Mouse (Mus musculus) yolk sac, embryonic 10.5 days (tissue): Measurements from ENCODE around the gene Ncor2.

Source experiments
- DNase-seq: peaks from one replicate; pipeline ENCODE4 v3.0.0-alpha.2; 2017; ENCODE audit warnings: low spot score

Gene Ncor2

GRCm38 (mm10) chr5:125024002-125024401, 155.0 kb downstream of the Ncor2 start:
- DNase-seq = no peak

GRCm38 (mm10) chr5:125021298-125021697, 157.7 kb downstream of the Ncor2 start:
- no peak for DNase-seq

- DNase-seq = no peak
These were observed 159.9 kb downstream of the Ncor2 start for GRCm38 (mm10) chr5:125019099-125019498.

GRCm38 (mm10) chr5:125017332-125017731, 161.7 kb downstream of the Ncor2 start:
- no peak for DNase-seq

GRCm38 (mm10) chr5:125016421-125017242, 162.4 kb downstream of the Ncor2 start:
- DNase-seq = no peak

- DNase-seq = no peak
These were observed 163.4 kb downstream of the Ncor2 start for GRCm38 (mm10) chr5:125015576-125015975.

GRCm38 (mm10) chr5:125015066-125015465, 164.0 kb downstream of the Ncor2 start:
- no peak for DNase-seq

GRCm38 (mm10) chr5:125014497-125014896, 164.5 kb downstream of the Ncor2 start:
- peak; percentile 61 for DNase-seq

- DNase-seq = no peak
These were observed 167.4 kb downstream of the Ncor2 start for GRCm38 (mm10) chr5:125011628-125012027.

- DNase-seq = no peak
These were observed 167.9 kb downstream of the Ncor2 start for GRCm38 (mm10) chr5:125011166-125011565.

- no peak for DNase-seq
These were observed 172.1 kb downstream of the Ncor2 start for GRCm38 (mm10) chr5:125006896-125007295.

GRCm38 (mm10) chr5:125005871-125006652, 173.0 kb downstream of the Ncor2 start:
- no peak for DNase-seq

- DNase-seq = no peak
These were observed 175.2 kb downstream of the Ncor2 start for GRCm38 (mm10) chr5:125003873-125004255.

GRCm38 (mm10) chr5:125002969-125003872, 175.8 kb downstream of the Ncor2 start, which contains the start of gene Rflna:
Gene Rflna (plus strand): TSS chr5:125003221.
- DNase-seq = peak; percentile 66

- no peak for DNase-seq
These were observed 178.2 kb downstream of the Ncor2 start for GRCm38 (mm10) chr5:125000756-125001250.

- no peak for DNase-seq
These were observed 181.1 kb downstream of the Ncor2 start for GRCm38 (mm10) chr5:124997913-124998312.

- no peak for DNase-seq
These were observed 182.2 kb downstream of the Ncor2 start for GRCm38 (mm10) chr5:124996816-124997215.

GRCm38 (mm10) chr5:124992891-124993290, 186.1 kb downstream of the Ncor2 start:
- DNase-seq = no peak

GRCm38 (mm10) chr5:124992323-124992722, 186.7 kb downstream of the Ncor2 start:
- DNase-seq = no peak

GRCm38 (mm10) chr5:124989724-124990123, 189.3 kb downstream of the Ncor2 start:
- DNase-seq = no peak

- DNase-seq = no peak
These were observed 192.4 kb downstream of the Ncor2 start for GRCm38 (mm10) chr5:124986656-124987055.

- no peak for DNase-seq
These were observed 192.8 kb downstream of the Ncor2 start for GRCm38 (mm10) chr5:124986222-124986621.
